Mouse (Mus musculus) heart, postnatal 10 days (tissue): Measurements from ENCODE around the gene Ugt1a10. TPM values are rescaled to one million over a fixed set of nuclear protein-coding genes. Genes with fewer than 3 reads are reported as not detected.

ENCODE experiments used
- DNase-seq, 2 experiments: peaks; one replicate each; pipeline ENCODE4 v3.0.0; 2021
- intact Hi-C: fragments of 180-260 bp; cut with DNase I; formaldehyde crosslinking; loops from one replicate; pipeline ENCODE4 v1.15.1; 2025
- microRNA-seq, 2 experiments: library from miRNA; unstranded; fragments of <30 nt; microRNA quantifications; one replicate each; pipeline ENCODE4 v1.2.0; 2022
- total RNA-seq, 2 experiments: library from RNA; stranded (reverse); gene quantifications; 2 replicates each; pipeline ENCODE4 v1.2.3; 2021

Gene Ugt1a10
- total RNA-seq, 2 experiments from 2014 or later: not detected

GRCm38 (mm10) chr1:88264237-88264868 lies 209.2 kb downstream of the Ugt1a10 start:
- intact Hi-C loops: no loop called here
- DNase-seq: no peak

- DNase-seq: no peak
- intact Hi-C loops: no loop called here
These were observed 209.7 kb downstream of the Ugt1a10 start for GRCm38 (mm10) chr1:88264869-88265240.

- intact Hi-C loops: no loop called here
- no peak for DNase-seq
These were observed 210.9 kb downstream of the Ugt1a10 start for GRCm38 (mm10) chr1:88266123-88266522.

GRCm38 (mm10) chr1:88267489-88267888 lies 212.3 kb downstream of the Ugt1a10 start:
- intact Hi-C loops: no loop called here
- no peak for DNase-seq

- intact Hi-C loops: no loop called here
- DNase-seq: no peak
These were observed 212.9 kb downstream of the Ugt1a10 start for GRCm38 (mm10) chr1:88268070-88268469.

Small RNA genes within 50 kb of the gene (microRNA-seq; reads per million reads assigned to microRNA genes)
- 0 reads per million in 2 experiments for gene Gm25198

Other genes starting within 250 kb of the Ugt1a10 start
- 10 to 100 TPM; 56.9 to 62.1 TPM for gene Dgkd, start 202.1 kb upstream of the Ugt1a10 start, total RNA-seq
- gene Usp40, start 46.8 kb upstream of the Ugt1a10 start, total RNA-seq: 10 to 100 TPM; 23.7 to 24.6 TPM
- gene Ugt1a9, start 15.4 kb downstream of the Ugt1a10 start, total RNA-seq: not detected
- not detected for gene Ugt1a8, start 32.4 kb downstream of the Ugt1a10 start, total RNA-seq
- 1 to 10 TPM; 1.3 to 1.7 TPM for gene Ugt1a7c, start 39.7 kb downstream of the Ugt1a10 start, total RNA-seq
- under 1 TPM in 1 of 2 experiments, not detected in 1; 0.72 TPM for gene Ugt1a6b, start 47.9 kb downstream of the Ugt1a10 start, total RNA-seq
- gene Ugt1a6a, start 79.4 kb downstream of the Ugt1a10 start, total RNA-seq: 1 to 10 TPM; 2.2 to 2.7 TPM
- under 1 TPM; 0.12 to 0.20 TPM for gene Ugt1a5, start 110.6 kb downstream of the Ugt1a10 start, total RNA-seq
- gene Ugt1a2, start 145.2 kb downstream of the Ugt1a10 start, total RNA-seq: not detected
- 1 to 10 TPM in 1 of 2 experiments, under 1 TPM in 1; 0.84 to 1.1 TPM for gene Dnajb3, start 150.4 kb downstream of the Ugt1a10 start, total RNA-seq
- not detected for gene Ugt1a1, start 156.6 kb downstream of the Ugt1a10 start, total RNA-seq
- under 1 TPM in 1 of 2 experiments, not detected in 1; 0.10 TPM for gene Mroh2a, start 171.6 kb downstream of the Ugt1a10 start, total RNA-seq
- 10 to 100 TPM; 43.5 to 44.5 TPM for gene Hjurp, start 222.2 kb downstream of the Ugt1a10 start, total RNA-seq
- gene Trpm8, start 222.3 kb downstream of the Ugt1a10 start, total RNA-seq: not detected